Mouse (Mus musculus) limb, embryonic 14.5 days (tissue): ENCODE measurements at regions not wholly inside any gene's neighbourhood (a gene's known extent, or its start where the extent isn't known, plus 50 kb on each side); places are given as distances from the start of the nearest gene placed in this dataset.
A peak's percentile ranks its signal among the peaks of the same experiment; 100 is the strongest.

ENCODE experiments used
- ATAC-seq: fragments of 200-750 bp; cut with Nextera tagmentation; 2 replicates; pipeline ENCODE4 v1.8.0; 2017; ENCODE audit warnings: low read depth, moderate number of reproducible peaks, moderate TSS enrichment; ENCODE audit not compliant: low FRiP score
- DNase-seq: peaks from one replicate; pipeline ENCODE4 v3.0.0-alpha.2; 2015; ENCODE audit warnings: low spot score
- H3K27ac ChIP-seq: fragments of 300-500 bp; sonication (generic); replicated peaks from 2 replicates; pipeline ENCODE4 v1.5.1; 2014; ENCODE audit warnings: low read depth, mild to moderate bottlenecking, low read length, moderate library complexity, mixed read lengths
- H3K27me3 ChIP-seq: fragments of 300-500 bp; sonication (generic); 2 replicates; pipeline ENCODE4 v1.6.1; 2014; ENCODE audit warnings: low read length, mixed read lengths; ENCODE audit not compliant: control insufficient read depth, insufficient read depth
- H3K36me3 ChIP-seq: fragments of 300-500 bp; sonication (generic); 2 replicates; pipeline ENCODE4 v1.6.1; 2014; ENCODE audit warnings: mild to moderate bottlenecking, low read length, moderate library complexity, mixed read lengths; ENCODE audit not compliant: control insufficient read depth, insufficient read depth
- H3K4me1 ChIP-seq: fragments of 300-500 bp; sonication (generic); 2 replicates; pipeline ENCODE4 v1.6.1; 2014; ENCODE audit warnings: antibody characterized with exemption, low read length, mixed read lengths; ENCODE audit not compliant: control insufficient read depth, insufficient read depth
- H3K4me2 ChIP-seq: fragments of 300-500 bp; sonication (generic); replicated peaks from 2 replicates; pipeline ENCODE4 v1.6.1; 2014; ENCODE audit warnings: low read depth, mild to moderate bottlenecking, low read length, moderate library complexity; ENCODE audit not compliant: severe bottlenecking
- H3K4me3 ChIP-seq: fragments of 300-500 bp; sonication (generic); replicated peaks from 2 replicates; pipeline ENCODE4 v1.5.1; 2014; ENCODE audit warnings: low read length
- H3K9ac ChIP-seq: fragments of 300-500 bp; sonication (generic); 2 replicates; pipeline ENCODE4 v1.6.1; 2014; ENCODE audit warnings: mild to moderate bottlenecking, low read depth, low read length, moderate library complexity; ENCODE audit not compliant: severe bottlenecking
- H3K9me3 ChIP-seq: fragments of 300-500 bp; sonication (generic); 2 replicates; pipeline ENCODE4 v1.6.1; 2016; ENCODE audit warnings: low read length; ENCODE audit not compliant: control insufficient read depth
- POLR2A ChIP-seq: fragments of 200-500 bp; IDR thresholded peaks from 2 replicates; pipeline ENCODE4 v1.8.0; 2012; ENCODE audit warnings: inconsistent platforms, mild to moderate bottlenecking, moderate library complexity, borderline replicate concordance; ENCODE audit not compliant: insufficient read depth, insufficient read length; ENCODE audit errors: extremely low read depth
- WGBS: fragments of 180-500 bp; shearing (Covaris S2); extraction: QIAGEN DNeasy Blood & Tissue Kit; methylation state at CpG from one replicate; pipeline ENCODE4 v1.1.7; 2014; 5-methylcytosine and 5-hydroxymethylcytosine counted together

DNA sequence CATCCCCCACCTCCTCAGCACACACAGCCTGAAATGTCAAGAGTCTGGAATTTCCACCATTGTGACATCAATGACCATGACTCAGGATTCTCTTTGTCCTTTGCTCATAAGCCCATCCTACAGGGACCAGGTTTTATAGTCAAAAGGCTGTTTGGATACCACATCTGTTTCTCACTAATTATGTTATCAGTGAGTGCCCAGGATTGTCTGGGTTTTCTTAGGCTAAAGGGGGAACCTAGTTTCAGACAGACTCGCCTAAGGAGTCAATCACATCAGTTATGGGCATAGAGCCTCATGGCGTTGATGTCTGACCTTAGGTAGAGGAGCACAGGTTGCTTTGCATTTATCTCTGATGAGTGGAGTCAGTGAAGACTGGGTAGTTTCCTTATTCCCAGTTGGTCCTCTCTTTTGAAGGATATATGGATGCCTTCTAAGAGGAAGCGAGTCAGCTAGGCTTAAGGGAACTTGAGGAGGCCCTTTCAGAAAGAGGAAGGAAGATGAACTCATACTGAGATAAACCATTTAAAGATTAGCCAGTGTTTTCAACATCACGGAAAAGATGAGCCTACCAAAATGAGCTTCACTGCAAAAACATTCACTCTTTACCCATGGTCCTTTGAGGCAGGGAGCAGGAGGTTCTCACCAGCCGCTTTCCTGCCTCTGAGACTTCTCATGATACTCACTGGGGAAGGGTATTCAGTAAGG is 143.8 kb upstream of the Tmem164 start:
- Histone ChIP-seq H3K36me3 (no peaks in the 10 kb centered on the region), H3K9ac (no peak overlapping the region), H3K27me3 (no peaks in the 10 kb centered on the region), H3K9me3 (no peaks in the 10 kb centered on the region), H3K27ac (no peak overlapping the region), H3K4me2 (no peak overlapping the region), H3K4me3 (no peak overlapping the region), H3K4me1 (no peaks in the 10 kb centered on the region)
- DNase-seq (no peak), ATAC-seq (no peak)
- WGBS = 89% methylated on average over 5 of the region's 5 CpGs
- no peak for TF ChIP-seq POLR2A

- Histone ChIP-seq H3K4me2 (peak overlapping the region; percentile 13; the same call in 1 of the 2 replicates), H3K27me3 (no peaks in the 10 kb centered on the region), H3K36me3 (no peaks in the 10 kb centered on the region), H3K27ac (no peak overlapping the region), H3K4me3 (no peak overlapping the region), H3K9me3 (no peaks in the 10 kb centered on the region), H3K9ac (no peak overlapping the region), H3K4me1 (no peaks in the 10 kb centered on the region)
- TF ChIP-seq POLR2A = no peak
- ATAC-seq = peak; percentile 68
- DNase-seq = peak; percentile 79
- whole genome bisulfite sequencing = 7% methylated on average over 7 of the region's 7 CpGs
These were observed 140.9 kb upstream of the Tmem164 start for GRCm38 (mm10) chrX:142540264-142540663.

DNA sequence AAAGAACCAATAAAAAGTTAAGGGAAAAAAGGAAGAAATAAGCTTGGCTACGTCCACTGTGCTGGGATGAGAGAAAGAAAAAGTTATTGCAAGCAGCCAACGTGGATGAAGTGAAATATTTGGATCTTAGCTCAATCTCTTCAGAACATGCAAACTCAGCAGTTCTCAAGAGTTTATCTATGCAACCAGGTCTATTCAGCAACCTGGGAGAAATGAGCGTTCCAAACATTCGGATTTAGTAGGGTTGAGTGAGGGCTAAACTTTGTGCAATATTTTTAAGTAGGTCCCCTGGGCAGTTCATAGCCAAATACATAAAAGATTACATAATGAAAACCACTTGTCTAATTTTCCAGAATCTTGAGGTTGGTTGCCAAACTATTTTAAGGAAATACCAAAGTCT is 129.0 kb upstream of the Tmem164 start:
- DNase-seq = peak; percentile 71
- H3K9me3 ChIP-seq = no peaks in the 10 kb centered on the region
- no peak overlapping the region for H3K27ac ChIP-seq
- H3K4me3 ChIP-seq = no peak overlapping the region
- no peaks in the 10 kb centered on the region for H3K36me3 ChIP-seq
- H3K27me3 ChIP-seq = no peaks in the 10 kb centered on the region
- H3K9ac ChIP-seq = no peak overlapping the region
- no peak overlapping the region for H3K4me2 ChIP-seq
- no peak for TF ChIP-seq POLR2A
- ATAC-seq = peak; percentile 84
- 46% methylated on average over 4 of the region's 4 CpGs for WGBS
- no peaks in the 10 kb centered on the region for H3K4me1 ChIP-seq

- no peaks in the 10 kb centered on the region for H3K4me1 ChIP-seq
- H3K9ac ChIP-seq = no peak overlapping the region
- no peaks in the 10 kb centered on the region for H3K27me3 ChIP-seq
- no peak overlapping the region for H3K4me2 ChIP-seq
- DNase-seq (peak; percentile 37), ATAC-seq (no peak)
- no peak for TF ChIP-seq POLR2A
- H3K9me3 ChIP-seq = no peaks in the 10 kb centered on the region
- no peaks in the 10 kb centered on the region for H3K36me3 ChIP-seq
- H3K4me3 ChIP-seq = no peak overlapping the region
- WGBS = 22% methylated on average over 5 of the region's 5 CpGs
- no peak overlapping the region for H3K27ac ChIP-seq
These were observed 127.0 kb upstream of the Tmem164 start for GRCm38 (mm10) chrX:142554161-142554560.

DNA sequence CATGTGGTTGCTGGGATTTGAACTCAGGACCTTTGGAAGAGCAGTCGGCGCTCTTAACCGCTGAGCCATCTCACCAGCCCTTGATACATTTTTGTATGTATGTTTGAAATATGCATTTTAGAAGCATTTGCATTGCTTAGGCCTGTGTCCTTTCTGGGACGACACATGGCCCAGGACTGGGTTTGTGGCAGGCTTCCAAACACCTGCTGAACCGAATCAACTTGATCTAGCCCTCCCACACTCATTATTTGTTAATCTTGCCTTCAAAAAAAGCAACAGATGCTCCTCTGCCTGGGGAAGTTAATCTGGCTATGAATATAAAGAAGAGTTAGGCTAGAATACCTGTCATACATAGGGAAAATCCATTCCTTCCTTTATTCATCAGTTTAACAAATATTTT is 123.7 kb upstream of the Tmem164 start:
- H3K4me1 ChIP-seq = no peaks in the 10 kb centered on the region
- ATAC-seq = no peak
- no peak overlapping the region for H3K27ac ChIP-seq
- DNase-seq = peak; percentile 29
- H3K4me3 ChIP-seq = no peak overlapping the region
- H3K4me2 ChIP-seq = no peak overlapping the region
- no peak for TF ChIP-seq POLR2A
- H3K36me3 ChIP-seq = no peaks in the 10 kb centered on the region
- WGBS = 65% methylated on average over 5 of the region's 5 CpGs
- H3K9me3 ChIP-seq = no peaks in the 10 kb centered on the region
- H3K27me3 ChIP-seq = no peaks in the 10 kb centered on the region
- no peak overlapping the region for H3K9ac ChIP-seq
